Mouse (Mus musculus): ENCODE data around the gene Sh2d5.

Sh2d5 gene

GRCm38 (mm10) chr4:138250088-138250960, at the start of gene Sh2d5, which contains the start of gene Kif17:
Gene Sh2d5 (plus strand): TSS chr4:138250403.
Gene Kif17 (plus strand): TSS chr4:138250435.
- DNase-seq (ENCODE audit: low read depth, low spot score), result peak; percentile 33

- no peak for DNase-seq (ENCODE audit: low read depth, low spot score)
Measured at GRCm38 (mm10) chr4:138200769-138201168, 49.4 kb upstream of the Sh2d5 start.

- no peak for DNase-seq (ENCODE audit: low read depth, low spot score)
Measured at GRCm38 (mm10) chr4:138201696-138202095, 48.5 kb upstream of the Sh2d5 start.

GRCm38 (mm10) chr4:138210116-138210515, 40.1 kb upstream of the Sh2d5 start:
- no peak for DNase-seq (ENCODE audit: low read depth, low spot score)

- DNase-seq (ENCODE audit: low read depth, low spot score), result no peak
Measured at GRCm38 (mm10) chr4:138213861-138214260, 36.3 kb upstream of the Sh2d5 start.

GRCm38 (mm10) chr4:138215671-138216199, 34.5 kb upstream of the Sh2d5 start:
- peak; percentile 17 for DNase-seq (ENCODE audit: low read depth, low spot score)

- peak; percentile 57 for DNase-seq (ENCODE audit: low read depth, low spot score)
Measured at GRCm38 (mm10) chr4:138216200-138216890, 33.9 kb upstream of the Sh2d5 start, which contains the start of gene Hp1bp3. Gene Hp1bp3 (plus strand): TSS chr4:138216296.

GRCm38 (mm10) chr4:138216891-138217392, 33.3 kb upstream of the Sh2d5 start:
- peak; percentile 99 for DNase-seq (ENCODE audit: low read depth, low spot score)

GRCm38 (mm10) chr4:138217441-138217840, 32.8 kb upstream of the Sh2d5 start:
- DNase-seq (ENCODE audit: low read depth, low spot score), result peak; percentile 19

- no peak for DNase-seq (ENCODE audit: low read depth, low spot score)
Measured at GRCm38 (mm10) chr4:138217951-138218685, 32.1 kb upstream of the Sh2d5 start.

GRCm38 (mm10) chr4:138219331-138219730, 30.9 kb upstream of the Sh2d5 start:
- DNase-seq (ENCODE audit: low read depth, low spot score), result no peak

- DNase-seq (ENCODE audit: low read depth, low spot score), result no peak
Measured at GRCm38 (mm10) chr4:138220761-138221160, 29.4 kb upstream of the Sh2d5 start.

- no peak for DNase-seq (ENCODE audit: low read depth, low spot score)
Measured at GRCm38 (mm10) chr4:138221406-138221805, 28.8 kb upstream of the Sh2d5 start.

- no peak for DNase-seq (ENCODE audit: low read depth, low spot score)
Measured at GRCm38 (mm10) chr4:138222396-138222795, 27.8 kb upstream of the Sh2d5 start.

GRCm38 (mm10) chr4:138223623-138224022, 26.6 kb upstream of the Sh2d5 start:
- DNase-seq (ENCODE audit: low read depth, low spot score), result no peak

- no peak for DNase-seq (ENCODE audit: low read depth, low spot score)
Measured at GRCm38 (mm10) chr4:138246756-138247665, 3.2 kb upstream of the Sh2d5 start.

GRCm38 (mm10) chr4:138251819-138252218, 1.6 kb downstream of the Sh2d5 start:
- no peak for DNase-seq (ENCODE audit: low read depth, low spot score)

- no peak for DNase-seq (ENCODE audit: low read depth, low spot score)
Measured at GRCm38 (mm10) chr4:138252231-138252630, 2.0 kb downstream of the Sh2d5 start.

- DNase-seq (ENCODE audit: low read depth, low spot score), result no peak
Measured at GRCm38 (mm10) chr4:138257116-138257687, 7.0 kb downstream of the Sh2d5 start.

- DNase-seq (ENCODE audit: low read depth, low spot score), result no peak
Measured at GRCm38 (mm10) chr4:138258663-138259062, 8.5 kb downstream of the Sh2d5 start.
